Mouse (Mus musculus) CH12.LX (cell line): Measurements from ENCODE around the gene Fam168a.

ENCODE experiments used
- CHD1 ChIP-seq: IDR thresholded peaks from 2 replicates; pipeline ENCODE4 v1.6.1; 2012; ENCODE audit warnings: low read depth, low read length, improper control_type of control experiment, inconsistent platforms
- CTCF ChIP-seq, 2 experiments: IDR thresholded peaks in 1 of 2; conservative IDR thresholded peaks in 1 of 2; 2 replicates each; pipeline ENCODE4 v1.5.1; 2011 to 2012; ENCODE audit warnings: low read depth in 2 of 2, low read length in 2 of 2, improper control_type of control experiment in 1 of 2, inconsistent platforms in 1 of 2, mild to moderate bottlenecking in 1 of 2, moderate library complexity in 1 of 2
- EP300 ChIP-seq: IDR thresholded peaks from 2 replicates; pipeline ENCODE4 v1.6.1; 2011; ENCODE audit warnings: low read length, improper control_type of control experiment
- HCFC1 ChIP-seq: IDR thresholded peaks from 2 replicates; pipeline ENCODE4 v1.6.1; 2012; ENCODE audit warnings: low read depth, mild to moderate bottlenecking, inconsistent platforms, low read length, improper control_type of control experiment
- JUND ChIP-seq: conservative IDR thresholded peaks from 2 replicates; pipeline ENCODE4 v1.6.1; 2011; ENCODE audit warnings: low read depth, low read length, improper control_type of control experiment
- KAT2A ChIP-seq: IDR thresholded peaks from 2 replicates; pipeline ENCODE4 v1.6.1; 2012; ENCODE audit warnings: low read length, improper control_type of control experiment, inconsistent platforms; ENCODE audit not compliant: insufficient replicate concordance
- MAX ChIP-seq: IDR thresholded peaks from 2 replicates; pipeline ENCODE4 v1.6.1; 2011; ENCODE audit warnings: low read length, improper control_type of control experiment
- MXI1 ChIP-seq: IDR thresholded peaks from 2 replicates; pipeline ENCODE4 v1.6.1; 2011; ENCODE audit warnings: mild to moderate bottlenecking, low read depth, low read length, improper control_type of control experiment
- POLR2A ChIP-seq: IDR thresholded peaks from 2 replicates; pipeline ENCODE4 v1.6.1; 2011; ENCODE audit warnings: low read depth, mild to moderate bottlenecking, improper control_type of control experiment, low read length
- RCOR1 ChIP-seq: conservative IDR thresholded peaks from 2 replicates; pipeline ENCODE4 v1.6.1; 2012; ENCODE audit warnings: low read depth, mild to moderate bottlenecking, inconsistent platforms, low read length, improper control_type of control experiment
- USF1 ChIP-seq: IDR thresholded peaks from 2 replicates; pipeline ENCODE4 v1.6.1; 2014; ENCODE audit warnings: low read depth, mild to moderate bottlenecking, inconsistent platforms, low read length, improper control_type of control experiment

DNA sequence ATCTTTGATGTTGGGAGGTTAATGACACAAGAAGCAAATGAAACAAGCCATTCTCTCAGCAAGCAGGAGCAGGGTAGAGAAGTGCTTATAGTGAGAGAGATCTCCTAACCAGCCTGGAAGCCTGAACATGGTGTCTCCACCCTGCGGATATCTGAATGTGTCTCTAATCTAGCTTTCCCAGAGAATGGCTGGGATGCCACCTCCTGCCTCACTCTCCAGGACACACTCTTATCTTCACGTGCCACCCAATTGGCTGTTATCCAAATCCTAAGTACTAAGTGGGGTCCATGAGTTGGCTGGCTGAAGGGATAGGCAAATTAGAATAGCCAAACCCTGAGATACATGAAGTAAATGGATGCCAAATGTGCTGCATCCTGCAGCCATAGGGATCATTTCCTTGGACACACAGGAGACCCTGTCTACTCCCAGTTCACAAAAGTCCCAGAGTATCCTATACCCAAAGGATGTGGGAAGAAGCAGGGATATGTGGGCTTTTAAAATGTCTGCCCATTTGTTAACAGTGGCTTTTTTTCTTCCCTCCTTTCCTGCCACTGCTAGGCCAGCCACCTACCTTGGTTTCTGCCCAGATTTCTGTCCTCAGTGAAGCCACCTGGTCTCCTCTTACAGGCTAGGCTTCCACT lies 138.1 kb downstream of the Fam168a start:
- TF ChIP-seq USF1 (no peak), CTCF (conservative IDR thresholded peaks at IDR 0.05 in 1 of 2, IDR thresholded peaks at IDR 0.05 in 1 of 2; ENCODE audit: low read depth in 2 of 2, low read length in 2 of 2) (no peak), JUND (no peak), KAT2A (no peak), POLR2A (no peak), HCFC1 (no peak), CHD1 (no peak), EP300 (no peak), RCOR1 (no peak), MXI1 (no peak), MAX (no peak)
